9 mouse cellular contexts compared by ENCODE assay signal in the genomic region with DNA sequence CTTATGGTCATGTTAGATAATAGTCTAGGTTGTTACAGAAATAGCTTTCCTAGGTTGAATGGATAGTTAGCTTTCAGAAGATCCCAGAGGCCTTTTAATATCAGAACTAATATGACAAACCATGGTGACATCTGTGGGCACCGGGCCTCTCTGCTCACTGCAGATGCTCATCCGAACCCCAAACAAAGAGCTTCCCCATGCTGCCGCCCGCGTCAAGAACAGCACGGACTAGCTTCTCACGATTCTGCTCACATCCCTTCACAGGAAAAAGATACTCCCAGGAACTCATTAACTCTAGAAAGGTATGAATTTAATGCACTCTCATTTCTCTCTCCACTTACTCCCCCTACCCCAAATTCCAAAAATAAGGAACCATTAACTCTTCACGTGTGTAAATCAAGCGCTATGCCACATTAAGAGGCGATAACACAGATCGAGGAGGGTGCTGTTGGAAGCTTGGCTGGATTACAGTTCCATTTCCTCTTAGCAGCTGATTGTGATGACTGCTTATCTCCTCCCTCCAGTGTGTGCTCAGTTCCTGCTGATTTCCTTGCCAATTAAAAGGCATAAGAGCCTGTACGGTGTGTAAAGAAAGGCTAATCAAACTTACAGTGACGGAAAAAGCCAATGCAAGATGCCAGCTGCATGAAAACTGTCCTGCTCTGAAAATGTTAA.
A peak's percentile ranks its signal among the peaks of the same experiment; 100 is the strongest.
DNase-seq lines count a peak whose midpoint lies in the region; ATAC-seq lines count a peak whose summit lies in the region.
"Had no signal": no experiment of that assay in that cellular context is flagged by ENCODE, and none has a peak within 500 bp of the region (broad histone marks: within the 10 kb centered on the region; RNA-seq: fewer than 3 reads in every experiment).

No protein-coding gene starts in this region.

- peak overlapping the region; percentile 60 for H3K4me2 ChIP-seq in heart, embryonic 13.5 days

- peaks cover 21% of the 10 kb centered on the region for H3K4me1 ChIP-seq in heart, embryonic 13.5 days

- H3K36me3 ChIP-seq in heart, embryonic 13.5 days = 0 out of 2 replicates have a peak, but pooled peaks cover 8% of the 10 kb centered on the region

- H3K27ac ChIP-seq in heart, embryonic 13.5 days (replicated peaks) = peak overlapping the region; percentile 51

- no peaks in the 10 kb centered on the region for H3K27me3 ChIP-seq in heart, embryonic 13.5 days (replicated peaks)
- H3K27me3 ChIP-seq: CH12.LX had no signal

- no peaks in the 10 kb centered on the region for H3K9me3 ChIP-seq in heart, embryonic 13.5 days

- H3K4me3 ChIP-seq in heart, embryonic 13.5 days = peak overlapping the region; percentile 20

- H3K9ac ChIP-seq in heart, embryonic 13.5 days = no peak overlapping the region

- DNase-seq in heart, adult 18-20 months = peak; percentile 62 to 78
- DNase-seq in heart, postnatal 4 days = no peak
- peak; percentile 23 for DNase-seq in MN1 (ENCODE audit: low spot score)
- DNase-seq in lung, postnatal 10 days = peak; percentile 40
- no peak for DNase-seq in cerebellum, adult 9-10 months
- DNase-seq in gastrocnemius, postnatal 4 days (ENCODE audit: low spot score in 2 of 2) = no peak

- no peak for ATAC-seq in heart, embryonic 13.5 days (ENCODE audit: extremely low read depth, insufficient number of reproducible peaks, low FRiP score, low TSS enrichment)
- no peak for ATAC-seq in CD4-positive, CD25-positive, alpha-beta regulatory T cell, adult 4 months

- WGBS in heart, embryonic 13.5 days = 24% methylated on average over 13 of the region's 13 CpGs

Comparison
In these comparisons a context has a peak if more than half of its experiments do, and no peak if none do; other contexts are left out.
1. DNase-seq: peak in heart, adult 18-20 months (2 of 2), MN1 (single experiment) and lung, postnatal 10 days (single experiment); none in heart, postnatal 4 days (single experiment), cerebellum, adult 9-10 months (single experiment) and gastrocnemius, postnatal 4 days (0 of 2).